ENCODE assay signal across 16 mouse cellular contexts in genomic region chr16:20824226-20824625, GRCm38 (mm10).
DNase-seq lines count a peak whose midpoint lies in the region; ATAC-seq and TF ChIP-seq lines count a peak whose summit lies in the region.
"Had no signal": no experiment of that assay in that cellular context is flagged by ENCODE, and none has a peak within 500 bp of the region (broad histone marks: within the 10 kb centered on the region; RNA-seq: fewer than 3 reads in every experiment).

No protein-coding gene starts in this region.

- peak; percentile 7; the same call in 1 of the 2 replicates for TF ChIP-seq POLR2A in cerebellum, adult 2 months (IDR thresholded peaks at IDR 0.05; ENCODE audit: borderline replicate concordance, insufficient read depth, low read length)

- H3K4me2 ChIP-seq in midbrain, embryonic 15.5 days = no peak overlapping the region
- H3K4me2 ChIP-seq: embryonic facial prominence, embryonic 12.5 days; heart, embryonic 15.5 days; liver, embryonic 11.5 days had no signal

- DNase-seq in left cerebral cortex, adult 11 months (ENCODE audit: low spot score) = peak; percentile 71
- no peak for DNase-seq in left cerebral cortex, postnatal 4 days
- DNase-seq in cerebellum, adult 2 months = peak; percentile 54 to 84
- DNase-seq in frontal cortex, postnatal 25 days (ENCODE audit: low spot score in 2 of 2) = peak; percentile 22 to 44
- DNase-seq in left cerebral cortex, postnatal 25 days (ENCODE audit: low spot score in 2 of 2) = peak; percentile 72 to 97
- no peak for DNase-seq in kidney, postnatal 4 days
- DNase-seq: gastrocnemius, postnatal 14 days; kidney, postnatal 14 days; thymus, postnatal 36 days had no signal

- no peak for ATAC-seq in activated CD4-positive, CD25-positive, alpha-beta regulatory T cell, adult 4 months
- no peak for ATAC-seq in midbrain, embryonic 15.5 days (replicated peaks)
- ATAC-seq: hindbrain, embryonic 16.5 days had no signal

- peaks cover 11% of the 10 kb centered on the region for H3K4me1 ChIP-seq in cerebellum, adult 2 months (ENCODE audit: control insufficient read depth, insufficient read depth, low read length)
- H3K4me1 ChIP-seq in midbrain, embryonic 15.5 days = no peaks in the 10 kb centered on the region
- H3K4me1 ChIP-seq: heart, embryonic 15.5 days had no signal

- no peaks in the 10 kb centered on the region for H3K27me3 ChIP-seq in cerebellum, adult 2 months (ENCODE audit: control insufficient read depth, insufficient read depth, low read length)
- no peaks in the 10 kb centered on the region for H3K27me3 ChIP-seq in midbrain, embryonic 15.5 days (replicated peaks)
- H3K27me3 ChIP-seq: embryonic facial prominence, embryonic 12.5 days; heart, embryonic 15.5 days had no signal

- 4% methylated on average over 7 of the region's 7 CpGs for WGBS in cerebellum, adult 2 months
- 53% methylated on average over 7 of the region's 7 CpGs for WGBS in midbrain, embryonic 15.5 days

- H3K27ac ChIP-seq in cerebellum, adult 2 months (ENCODE audit: insufficient read depth, low read length) = peak overlapping the region; percentile 92
- no peak overlapping the region for H3K27ac ChIP-seq in midbrain, embryonic 15.5 days
- H3K27ac ChIP-seq: embryonic facial prominence, embryonic 12.5 days; heart, embryonic 15.5 days; macrophage had no signal

- intact Hi-C loops in left cerebral cortex, postnatal 4 days (cut with DNase I) = no loop called here
- intact Hi-C loops in left cerebral cortex, postnatal 25 days (cut with DNase I) = loop anchor here (1.0 to 5.0 kb wide), 6 partner anchors 73 to 358 kb away; partner anchors contain the start of genes Clcn2 and Polr2h

- no peaks in the 10 kb centered on the region for H3K36me3 ChIP-seq in midbrain, embryonic 15.5 days (replicated peaks)
- H3K36me3 ChIP-seq: embryonic facial prominence, embryonic 12.5 days; heart, embryonic 15.5 days had no signal

- no peak overlapping the region for H3K4me3 ChIP-seq in cerebellum, adult 2 months (replicated peaks; ENCODE audit: insufficient read depth, low read depth, low read length)
- H3K4me3 ChIP-seq in midbrain, embryonic 15.5 days = no peak overlapping the region
- H3K4me3 ChIP-seq: embryonic facial prominence, embryonic 12.5 days; heart, embryonic 15.5 days had no signal

- H3K9ac ChIP-seq in midbrain, embryonic 15.5 days = no peak overlapping the region
- H3K9ac ChIP-seq: embryonic facial prominence, embryonic 12.5 days; heart, embryonic 15.5 days had no signal

- H3K9me3 ChIP-seq in midbrain, embryonic 15.5 days = no peaks in the 10 kb centered on the region
- H3K9me3 ChIP-seq: embryonic facial prominence, embryonic 12.5 days; heart, embryonic 15.5 days had no signal

- TF ChIP-seq CTCF in cerebellum, adult 2 months (IDR thresholded peaks at IDR 0.05; ENCODE audit: borderline replicate concordance, insufficient read depth, low read depth, low read length) = no peak

Comparison
In these comparisons a context has a peak if more than half of its experiments do, and no peak if none do; other contexts are left out.
1. DNase-seq: peak in left cerebral cortex, adult 11 months (single experiment), cerebellum, adult 2 months (2 of 2), frontal cortex, postnatal 25 days (2 of 2) and left cerebral cortex, postnatal 25 days (2 of 2); none in left cerebral cortex, postnatal 4 days (single experiment) and kidney, postnatal 4 days (0 of 2).